Mouse (Mus musculus): Measurements from ENCODE around the gene Atg5.
"Not testable (repeated sequence)": the region's sequence is repeated elsewhere in the genome, so short reads cannot be mapped to it uniquely, and the experiment has no call there.

Atg5 gene

GRCm38 (mm10) chr10:44268145-44268860, at the start of gene Atg5:
Atg5 (plus strand) TSS chr10:44268358.
- H3K4me1 ChIP-seq (replicated peaks; ENCODE audit: low read depth, low read length) = peaks cover 47% of the 10 kb centered on the region
- no peaks in the 10 kb centered on the region for H3K9me3 ChIP-seq (ENCODE audit: low read length)
- TF ChIP-seq NANOG (IDR thresholded peaks at IDR 0.05; ENCODE audit: borderline replicate concordance, low read length) (no peak), CTCF (conservative IDR thresholded peaks at IDR 0.05; ENCODE audit: low read length) (no peak), POU5F1 (IDR thresholded peaks at IDR 0.05; ENCODE audit: borderline replicate concordance, low read length) (no peak)
- peak within 1 kb of the TSS; percentile 94 for H3K4me3 ChIP-seq (replicated peaks; ENCODE audit: low read length)
- no peaks in the 10 kb centered on the region for H3K27me3 ChIP-seq (ENCODE audit: insufficient read depth, low read length)
- no peaks in the 10 kb centered on the region; the same call in 1 of the 2 replicates for H3K36me3 ChIP-seq (ENCODE audit: insufficient read depth, low read length)

DNA sequence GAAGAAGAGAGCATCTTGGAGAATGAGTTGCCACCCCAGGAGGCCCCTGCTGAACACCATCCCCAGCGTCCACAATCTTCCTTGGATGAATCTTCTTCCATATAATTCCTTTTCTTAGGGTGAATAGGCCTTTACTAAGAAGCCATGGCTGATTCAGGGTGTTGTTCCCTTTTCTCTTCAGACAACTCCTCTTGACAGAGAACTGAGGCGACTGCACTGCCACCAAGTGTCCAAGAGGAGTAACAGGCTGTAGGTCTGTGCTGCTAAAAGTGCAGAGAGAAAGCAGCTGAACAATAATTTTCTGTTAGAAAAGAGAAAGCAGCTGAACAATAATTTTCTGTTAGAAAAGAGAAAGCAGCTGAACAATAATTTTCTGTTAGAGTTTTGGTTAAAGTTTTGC, 49.1 kb upstream of the Atg5 start:
- H3K9me3 ChIP-seq (ENCODE audit: low read length); H3K36me3 ChIP-seq (ENCODE audit: insufficient read depth, low read length): not testable (repeated sequence)
- 0 out of 2 replicates have a peak, but pooled peaks have one; percentile 9 for TF ChIP-seq CTCF (conservative IDR thresholded peaks at IDR 0.05; ENCODE audit: low read length)

DNA sequence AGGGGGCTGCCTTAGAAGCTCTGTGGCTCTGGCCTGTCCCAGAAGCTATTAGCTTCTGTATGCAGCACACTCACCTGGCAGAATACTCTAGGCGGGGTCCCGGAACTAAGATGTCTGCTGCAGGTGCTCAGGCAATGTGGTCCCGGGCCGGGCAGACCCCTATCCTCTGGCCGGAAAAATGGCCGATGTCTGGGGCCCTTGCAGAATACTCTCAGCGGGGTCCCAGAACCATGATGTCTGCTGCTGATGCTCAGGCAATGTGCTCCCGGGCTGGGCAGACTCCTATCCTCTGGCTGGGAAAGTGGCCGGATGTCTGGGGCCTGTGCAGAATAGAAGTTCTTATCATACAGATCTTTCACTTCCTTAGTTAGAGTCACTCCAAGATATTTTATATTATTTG, 43.8 kb upstream of the Atg5 start:
- no peaks in the 10 kb centered on the region for H3K4me1 ChIP-seq (replicated peaks; ENCODE audit: low read depth, low read length)
- no peaks in the 10 kb centered on the region for H3K36me3 ChIP-seq (ENCODE audit: insufficient read depth, low read length)
- H3K27me3 ChIP-seq (ENCODE audit: insufficient read depth, low read length) = no peaks in the 10 kb centered on the region
- 0 out of 2 replicates have a peak overlapping the region, but pooled peaks have one; percentile 17 for H3K4me3 ChIP-seq (replicated peaks; ENCODE audit: low read length)
- no peak for TF ChIP-seq CTCF (conservative IDR thresholded peaks at IDR 0.05; ENCODE audit: low read length)
- TF ChIP-seq NANOG (IDR thresholded peaks at IDR 0.05; ENCODE audit: borderline replicate concordance, low read length) = no peak
- no peak for TF ChIP-seq POU5F1 (IDR thresholded peaks at IDR 0.05; ENCODE audit: borderline replicate concordance, low read length)
- H3K9me3 ChIP-seq (ENCODE audit: low read length) = peaks cover 13% of the 10 kb centered on the region

More for the DNA sequence above, 49.1 kb upstream of the Atg5 start:
- H3K4me3 ChIP-seq (replicated peaks; ENCODE audit: low read length); H3K27me3 ChIP-seq (ENCODE audit: insufficient read depth, low read length); H3K4me1 ChIP-seq (replicated peaks; ENCODE audit: low read depth, low read length): not testable (repeated sequence)

GRCm38 (mm10) chr10:44233351-44233750, 34.8 kb upstream of the Atg5 start:
- peak; percentile 48 for TF ChIP-seq CTCF (conservative IDR thresholded peaks at IDR 0.05; ENCODE audit: low read length)
- H3K4me3 ChIP-seq (replicated peaks; ENCODE audit: low read length); H3K27me3 ChIP-seq (ENCODE audit: insufficient read depth, low read length); H3K4me1 ChIP-seq (replicated peaks; ENCODE audit: low read depth, low read length); H3K36me3 ChIP-seq (ENCODE audit: insufficient read depth, low read length): not testable (repeated sequence)
- peaks cover 10% of the 10 kb centered on the region for H3K9me3 ChIP-seq (ENCODE audit: low read length)

GRCm38 (mm10) chr10:44235298-44235697, 32.9 kb upstream of the Atg5 start:
- peak; percentile 59 for TF ChIP-seq CTCF (conservative IDR thresholded peaks at IDR 0.05; ENCODE audit: low read length)
- not testable (repeated sequence) for H3K36me3 ChIP-seq (ENCODE audit: insufficient read depth, low read length)

DNA sequence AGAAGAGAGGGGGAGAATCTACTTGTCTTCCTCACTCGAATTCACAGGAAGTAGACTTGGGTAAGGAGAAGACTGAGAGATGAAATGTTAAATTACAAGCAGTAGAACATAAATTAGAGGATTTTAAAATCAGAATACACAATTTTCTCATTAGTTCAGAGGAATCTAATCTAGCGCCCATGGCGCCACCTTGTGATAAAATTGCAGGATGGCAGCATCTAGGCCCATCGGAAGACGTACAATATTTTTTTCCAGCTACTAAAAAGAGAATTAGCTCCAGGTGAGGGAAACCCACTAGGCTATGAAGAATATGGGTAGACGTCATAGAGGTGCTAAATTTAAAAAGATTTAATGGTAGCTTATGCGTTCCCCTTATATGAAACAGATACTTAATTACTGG, 11.5 kb upstream of the Atg5 start:
- no peak overlapping the region for H3K4me3 ChIP-seq (replicated peaks; ENCODE audit: low read length)
- TF ChIP-seq NANOG (IDR thresholded peaks at IDR 0.05; ENCODE audit: borderline replicate concordance, low read length) = no peak
- no peak for TF ChIP-seq POU5F1 (IDR thresholded peaks at IDR 0.05; ENCODE audit: borderline replicate concordance, low read length)
- TF ChIP-seq CTCF (conservative IDR thresholded peaks at IDR 0.05; ENCODE audit: low read length) = peak; percentile 81
- no peaks in the 10 kb centered on the region; the same call in 1 of the 2 replicates for H3K27me3 ChIP-seq (ENCODE audit: insufficient read depth, low read length)
- no peaks in the 10 kb centered on the region for H3K4me1 ChIP-seq (replicated peaks; ENCODE audit: low read depth, low read length)
- H3K36me3 ChIP-seq (ENCODE audit: insufficient read depth, low read length) = no peaks in the 10 kb centered on the region
- H3K9me3 ChIP-seq (ENCODE audit: low read length) = no peaks in the 10 kb centered on the region

More at GRCm38 (mm10) chr10:44235298-44235697, 32.9 kb upstream of the Atg5 start:
- not testable (repeated sequence) for H3K4me3 ChIP-seq (replicated peaks; ENCODE audit: low read length); H3K4me1 ChIP-seq (replicated peaks; ENCODE audit: low read depth, low read length); H3K27me3 ChIP-seq (ENCODE audit: insufficient read depth, low read length); H3K9me3 ChIP-seq (ENCODE audit: low read length)

- no peaks in the 10 kb centered on the region for H3K9me3 ChIP-seq (ENCODE audit: low read length)
- peaks cover 43% of the 10 kb centered on the region for H3K4me1 ChIP-seq (replicated peaks; ENCODE audit: low read depth, low read length)
- H3K4me3 ChIP-seq (replicated peaks; ENCODE audit: low read length) = peak overlapping the region; percentile 75
- H3K27me3 ChIP-seq (ENCODE audit: insufficient read depth, low read length) = no peaks in the 10 kb centered on the region
- TF ChIP-seq NANOG (IDR thresholded peaks at IDR 0.05; ENCODE audit: borderline replicate concordance, low read length) (no peak), POU5F1 (IDR thresholded peaks at IDR 0.05; ENCODE audit: borderline replicate concordance, low read length) (no peak), CTCF (conservative IDR thresholded peaks at IDR 0.05; ENCODE audit: low read length) (no peak)
- no peaks in the 10 kb centered on the region for H3K36me3 ChIP-seq (ENCODE audit: insufficient read depth, low read length)
Observed at GRCm38 (mm10) chr10:44265835-44266234, 2.3 kb upstream of the Atg5 start.

GRCm38 (mm10) chr10:44266561-44266960, 1.6 kb upstream of the Atg5 start:
- Histone ChIP-seq H3K4me1 (replicated peaks; ENCODE audit: low read depth, low read length) (peaks cover 43% of the 10 kb centered on the region), H3K9me3 (ENCODE audit: low read length) (no peaks in the 10 kb centered on the region), H3K27me3 (ENCODE audit: insufficient read depth, low read length) (no peaks in the 10 kb centered on the region), H3K4me3 (replicated peaks; ENCODE audit: low read length) (peak overlapping the region; percentile 94), H3K36me3 (ENCODE audit: insufficient read depth, low read length) (no peaks in the 10 kb centered on the region)
- TF ChIP-seq POU5F1 (IDR thresholded peaks at IDR 0.05; ENCODE audit: borderline replicate concordance, low read length) = no peak
- no peak for TF ChIP-seq NANOG (IDR thresholded peaks at IDR 0.05; ENCODE audit: borderline replicate concordance, low read length)
- TF ChIP-seq CTCF (conservative IDR thresholded peaks at IDR 0.05; ENCODE audit: low read length) = no peak
